Mouse (Mus musculus) CH12.LX (cell line): ENCODE measurements around the gene Msh3. TPM values are rescaled to one million over a fixed set of nuclear protein-coding genes. Genes with fewer than 3 reads are reported as not detected.

Source experiments
- DNase-seq: peaks from one replicate; pipeline ENCODE4 v3.0.0-alpha.2; 2013; ENCODE audit errors: extremely low read depth
- H3K27ac ChIP-seq: 2 replicates; pipeline ENCODE4 v1.5.1; 2012; ENCODE audit warnings: low read depth, mild to moderate bottlenecking, control low read depth, moderate library complexity; ENCODE audit not compliant: insufficient read depth
- H3K27me3 ChIP-seq: replicated peaks from 2 replicates; pipeline ENCODE3; 2012; ENCODE audit warnings: inconsistent platforms
- H3K36me3 ChIP-seq, 2 experiments: replicated peaks in 1 of 2; 2 replicates each; pipeline versions ENCODE3 to v1.6.1; 2012; ENCODE audit warnings: inconsistent platforms in 1 of 2, low read length in 1 of 2, mild to moderate bottlenecking in 1 of 2, mixed read lengths in 1 of 2, moderate library complexity in 1 of 2; ENCODE audit not compliant: control insufficient read depth in 1 of 2, insufficient read depth in 1 of 2
- H3K4me1 ChIP-seq, 2 experiments: 2 replicates each; pipeline ENCODE4 v1.6.1; 2012; ENCODE audit warnings: inconsistent platforms in 1 of 2, moderate library complexity in 1 of 2; ENCODE audit not compliant: insufficient read depth in 2 of 2, control insufficient read depth in 1 of 2
- H3K4me2 ChIP-seq: 2 replicates; pipeline ENCODE4 v1.6.1; 2012; ENCODE audit warnings: low read depth, mild to moderate bottlenecking, control low read depth; ENCODE audit not compliant: poor library complexity, insufficient read depth, severe bottlenecking
- H3K4me3 ChIP-seq, 3 experiments: fragments of 150-350 bp in 1 of 3; sonication (generic) in 1 of 3; replicated peaks in 1 of 3; 2 replicates each; pipeline versions ENCODE3 to v1.5.1; 2011 to 2012; ENCODE audit warnings: low read depth in 2 of 3, low read length in 2 of 3, mild to moderate bottlenecking in 2 of 3, moderate library complexity in 2 of 3, control low read depth in 1 of 3, improper control_type of control experiment in 1 of 3, inconsistent platforms in 1 of 3, mixed read lengths in 1 of 3; ENCODE audit not compliant: poor library complexity in 1 of 3
- H3K79me2 ChIP-seq: replicated peaks from 2 replicates; pipeline ENCODE4 v1.6.1; 2012; ENCODE audit warnings: mild to moderate bottlenecking, moderate library complexity; ENCODE audit not compliant: control insufficient read depth, poor library complexity, insufficient read depth, severe bottlenecking; ENCODE audit errors: extremely low read depth
- H3K9ac ChIP-seq: 2 replicates; pipeline ENCODE4 v1.6.1; 2012; ENCODE audit warnings: low read depth, mild to moderate bottlenecking, control low read depth, moderate library complexity; ENCODE audit not compliant: insufficient read depth
- H3K9me3 ChIP-seq: replicated peaks from 2 replicates; pipeline ENCODE3; 2012; ENCODE audit warnings: low read length, inconsistent platforms, mixed read lengths
- CHD1 ChIP-seq: IDR thresholded peaks from 2 replicates; pipeline ENCODE4 v1.6.1; 2012; ENCODE audit warnings: low read depth, low read length, improper control_type of control experiment, inconsistent platforms
- CHD2 ChIP-seq: IDR thresholded peaks from 2 replicates; pipeline ENCODE4 v1.6.1; 2011; ENCODE audit warnings: low read length, improper control_type of control experiment
- CTCF ChIP-seq, 2 experiments: IDR thresholded peaks in 1 of 2; conservative IDR thresholded peaks in 1 of 2; 2 replicates each; pipeline ENCODE4 v1.5.1; 2011 to 2012; ENCODE audit warnings: low read depth in 2 of 2, low read length in 2 of 2, improper control_type of control experiment in 1 of 2, inconsistent platforms in 1 of 2, mild to moderate bottlenecking in 1 of 2, moderate library complexity in 1 of 2
- E2F4 ChIP-seq: IDR thresholded peaks from 2 replicates; pipeline ENCODE4 v1.6.1; 2011; ENCODE audit warnings: low read depth, low read length, improper control_type of control experiment; ENCODE audit not compliant: insufficient replicate concordance
- JUN ChIP-seq: IDR thresholded peaks from 2 replicates; pipeline ENCODE4 v1.6.1; 2011; ENCODE audit warnings: low read depth, mild to moderate bottlenecking, low read length, improper control_type of control experiment, moderate library complexity; ENCODE audit not compliant: insufficient read depth
- MAFK ChIP-seq: IDR thresholded peaks from 2 replicates; pipeline ENCODE4 v1.6.1; 2011; ENCODE audit warnings: low read length, improper control_type of control experiment; ENCODE audit not compliant: insufficient replicate concordance
- MEF2A ChIP-seq: IDR thresholded peaks from 2 replicates; pipeline ENCODE4 v1.6.1; 2014; ENCODE audit warnings: low read depth, mild to moderate bottlenecking, inconsistent platforms, low read length, improper control_type of control experiment, borderline replicate concordance
- MXI1 ChIP-seq: IDR thresholded peaks from 2 replicates; pipeline ENCODE4 v1.6.1; 2011; ENCODE audit warnings: mild to moderate bottlenecking, low read depth, low read length, improper control_type of control experiment
- MYC ChIP-seq: IDR thresholded peaks from 2 replicates; pipeline ENCODE4 v1.6.1; 2011; ENCODE audit warnings: low read depth, mild to moderate bottlenecking, improper control_type of control experiment, low read length
- PAX5 ChIP-seq: IDR thresholded peaks from 2 replicates; pipeline ENCODE4 v1.6.1; 2012; ENCODE audit warnings: low read length, inconsistent platforms, mixed read lengths
- POLR2AphosphoS2 ChIP-seq: IDR thresholded peaks from 2 replicates; pipeline ENCODE4 v1.6.1; 2011; ENCODE audit warnings: low read depth, low read length, improper control_type of control experiment
- RAD21 ChIP-seq: IDR thresholded peaks from 2 replicates; pipeline ENCODE4 v1.6.1; 2011; ENCODE audit warnings: low read depth, mild to moderate bottlenecking, low read length, improper control_type of control experiment, moderate library complexity
- RCOR1 ChIP-seq: conservative IDR thresholded peaks from 2 replicates; pipeline ENCODE4 v1.6.1; 2012; ENCODE audit warnings: low read depth, mild to moderate bottlenecking, inconsistent platforms, low read length, improper control_type of control experiment
- SMC3 ChIP-seq: IDR thresholded peaks from 2 replicates; pipeline ENCODE4 v1.6.1; 2011; ENCODE audit warnings: low read depth, low read length, improper control_type of control experiment
- TBP ChIP-seq: conservative IDR thresholded peaks from 2 replicates; pipeline ENCODE4 v1.6.1; 2011; ENCODE audit warnings: low read depth, low read length, improper control_type of control experiment
- TCF12 ChIP-seq: IDR thresholded peaks from 2 replicates; pipeline ENCODE4 v1.6.1; 2014; ENCODE audit warnings: low read depth, mild to moderate bottlenecking, inconsistent platforms, low read length, improper control_type of control experiment
- UBTF ChIP-seq: IDR thresholded peaks from 2 replicates; pipeline ENCODE4 v1.6.1; 2012; ENCODE audit warnings: low read depth, mild to moderate bottlenecking, inconsistent platforms, low read length, improper control_type of control experiment, moderate library complexity
- USF1 ChIP-seq: IDR thresholded peaks from 2 replicates; pipeline ENCODE4 v1.6.1; 2014; ENCODE audit warnings: low read depth, mild to moderate bottlenecking, inconsistent platforms, low read length, improper control_type of control experiment
- ZNF384 ChIP-seq: IDR thresholded peaks from 2 replicates; pipeline ENCODE4 v1.6.1; 2012; ENCODE audit warnings: low read depth, low read length, improper control_type of control experiment, inconsistent platforms
- dilution Hi-C: fragments of 300-500 bp; cut with MboI; formaldehyde crosslinking; loops from 2 replicates; pipeline ENCODE4 v1.14.3; 2020; ENCODE audit warnings: low sequenced_read_pairs; ENCODE audit not compliant: extremely low pct_unique_long_range_greater_than_20kb, extremely low pct_ligation_motif_present
- in situ Hi-C: fragments of 300-500 bp; cut with MboI; formaldehyde crosslinking; loops from 3 replicates; pipeline ENCODE4 v1.14.3; 2019; ENCODE audit warnings: low sequenced_read_pairs, low pct_ligation_motif_present, low pct_unique_long_range_greater_than_20kb, mixed read lengths
- polyA plus RNA-seq: library from polyadenylated mRNA; unstranded; fragments of >175 nt; gene quantifications from 2 replicates; pipeline ENCODE4 v1.2.1, GENCODE M21; 2012; ENCODE audit warnings: low read depth; ENCODE audit not compliant: insufficient read length
- total RNA-seq, 2 experiments: library from RNA; depleted of rRNA; stranded (reverse); fragments of 300-350 nt in 1 of 2; fragments of >200 nt in 1 of 2; gene quantifications; 2 replicates each; pipeline ENCODE4 v1.2.3; 2012 to 2014

Gene Msh3
- total and polyA plus RNA-seq, 3 experiments: 13.7 to 27.0 (median 18.3) TPM

GRCm38 (mm10) chr13:92344033-92344432, 10.8 kb downstream of the Msh3 start:
- H3K27me3 ChIP-seq: no peaks in the 10 kb centered on the region
- H3K27ac ChIP-seq: no peak overlapping the region
- H3K4me3 ChIP-seq: no peak overlapping the region
- H3K79me2 ChIP-seq: no peaks in the 10 kb centered on the region
- in situ Hi-C loops: loop anchor here (25.0 kb wide), 1 partner anchor 432 kb away; no protein-coding TSS in a partner anchor
- no peak overlapping the region for H3K4me2 ChIP-seq
- no peak overlapping the region for H3K9ac ChIP-seq
- peaks cover 31 to 82% of the 10 kb centered on the region in 2 experiments for H3K36me3 ChIP-seq
- DNase-seq: no peak
- dilution Hi-C loops: no loop called here
- H3K9me3 ChIP-seq: no peaks in the 10 kb centered on the region
- TF ChIP-seq MAFK (no peak), SMC3 (no peak), E2F4 (no peak), TCF12 (no peak), MYC (no peak), CHD1 (no peak), RCOR1 (no peak), POLR2AphosphoS2 (no peak), TBP (no peak), USF1 (no peak), MEF2A (no peak), UBTF (no peak), PAX5 (no peak), ZNF384 (no peak), RAD21 (no peak), CTCF (conservative IDR thresholded peaks at IDR 0.05 in 1 of 2, IDR thresholded peaks at IDR 0.05 in 1 of 2; ENCODE audit: low read depth in 2 of 2, low read length in 2 of 2) (no peak)
- H3K4me1 ChIP-seq: no peaks in the 10 kb centered on the region

GRCm38 (mm10) chr13:92339787-92340186, 15.0 kb downstream of the Msh3 start:
- no peak overlapping the region for H3K4me2 ChIP-seq
- H3K27me3 ChIP-seq: no peaks in the 10 kb centered on the region
- peaks cover 0 to 7% of the 10 kb centered on the region in 2 experiments; a peak in 1 of 4 replicates for H3K4me1 ChIP-seq
- H3K27ac ChIP-seq: no peak overlapping the region
- H3K4me3 ChIP-seq: no peak overlapping the region
- dilution Hi-C loops: no loop called here
- no peaks in the 10 kb centered on the region for H3K79me2 ChIP-seq
- no peak for DNase-seq
- H3K9me3 ChIP-seq: no peaks in the 10 kb centered on the region
- in situ Hi-C loops: loop anchor here (25.0 kb wide), 1 partner anchor 427 kb away; no protein-coding TSS in a partner anchor
- TF ChIP-seq CHD2 (no peak), ZNF384 (no peak), USF1 (no peak), RAD21 (no peak), MXI1 (no peak), JUN (no peak), RCOR1 (no peak)
- H3K36me3 ChIP-seq: peaks cover 23 to 67% of the 10 kb centered on the region in 2 experiments
- H3K9ac ChIP-seq: no peak overlapping the region
